Mouse (Mus musculus): ENCODE data around the gene Krtap5-1. TPM values are rescaled to one million over a fixed set of nuclear protein-coding genes. Genes with fewer than 3 reads are reported as not detected.
"Not testable (repeated sequence)": the region's sequence is repeated elsewhere in the genome, so short reads cannot be mapped to it uniquely, and the experiment has no call there.

Krtap5-1 gene
- not detected for total RNA-seq (2021)

GRCm38 (mm10) chr7:142297018-142297417, at the start of gene Krtap5-1:
TSS of gene Krtap5-1 (minus strand) at chr7:142297118.
- DNase-seq (ENCODE audit: low spot score in 2 of 2); intact Hi-C loops (cut with DNase I): not testable (repeated sequence)

- intact Hi-C loops (cut with DNase I) = no loop called here
- no peak for DNase-seq (ENCODE audit: low spot score in 2 of 2)
Observed at GRCm38 (mm10) chr7:142342247-142342640, 45.3 kb upstream of the Krtap5-1 start.

- intact Hi-C loops (cut with DNase I) = no loop called here
- no peak for DNase-seq (ENCODE audit: low spot score in 2 of 2)
Observed at GRCm38 (mm10) chr7:142341564-142342246, 44.8 kb upstream of the Krtap5-1 start.

- intact Hi-C loops (cut with DNase I) = no loop called here
- DNase-seq (ENCODE audit: low spot score in 2 of 2) = no peak
Observed at GRCm38 (mm10) chr7:142340269-142340970, 43.5 kb upstream of the Krtap5-1 start.

GRCm38 (mm10) chr7:142335151-142335550, 38.2 kb upstream of the Krtap5-1 start:
- DNase-seq (ENCODE audit: low spot score in 2 of 2) = no peak

GRCm38 (mm10) chr7:142334246-142334645, 37.3 kb upstream of the Krtap5-1 start:
- intact Hi-C loops (cut with DNase I) = loop anchor here (1.0 to 5.0 kb wide), 4 partner anchors 101 to 338 kb away; partner anchors contain the start of gene Tnnt3
- peak; percentile 72 to 81 for DNase-seq (ENCODE audit: low spot score in 2 of 2)

More at GRCm38 (mm10) chr7:142335151-142335550, 38.2 kb upstream of the Krtap5-1 start:
- intact Hi-C loops (cut with DNase I) = no loop called here

- intact Hi-C loops (cut with DNase I) = loop anchor here (5.0 kb wide), 2 partner anchors 165 to 340 kb away; partner anchors contain the start of gene Tnnt3
Observed at GRCm38 (mm10) chr7:142332741-142333140, 35.8 kb upstream of the Krtap5-1 start.

GRCm38 (mm10) chr7:142331281-142331680, 34.4 kb upstream of the Krtap5-1 start:
- intact Hi-C loops (cut with DNase I) = loop anchor here (5.0 kb wide), 2 partner anchors 166 to 341 kb away; partner anchors contain the start of gene Tnnt3
- no peak for DNase-seq (ENCODE audit: low spot score in 2 of 2)

More at GRCm38 (mm10) chr7:142332741-142333140, 35.8 kb upstream of the Krtap5-1 start:
- not testable (repeated sequence) for DNase-seq (ENCODE audit: low spot score in 2 of 2)

- DNase-seq (ENCODE audit: low spot score in 2 of 2) = no peak
- intact Hi-C loops (cut with DNase I) = loop anchor here (5.0 kb wide), 2 partner anchors 167 to 342 kb away; partner anchors contain the start of gene Tnnt3
Observed at GRCm38 (mm10) chr7:142330271-142330724, 33.4 kb upstream of the Krtap5-1 start.

GRCm38 (mm10) chr7:142328507-142328906, 31.6 kb upstream of the Krtap5-1 start:
- DNase-seq (ENCODE audit: low spot score in 2 of 2) = no peak
- intact Hi-C loops (cut with DNase I) = no loop called here

GRCm38 (mm10) chr7:142326714-142327445, 30.0 kb upstream of the Krtap5-1 start:
- intact Hi-C loops (cut with DNase I) = no loop called here
- DNase-seq (ENCODE audit: low spot score in 2 of 2) = no peak

GRCm38 (mm10) chr7:142323396-142324117, 26.6 kb upstream of the Krtap5-1 start:
- intact Hi-C loops (cut with DNase I) = no loop called here
- no peak for DNase-seq (ENCODE audit: low spot score in 2 of 2)

- intact Hi-C loops (cut with DNase I) = no loop called here
- DNase-seq (ENCODE audit: low spot score in 2 of 2) = no peak
Observed at GRCm38 (mm10) chr7:142322641-142323040, 25.7 kb upstream of the Krtap5-1 start.

- intact Hi-C loops (cut with DNase I); DNase-seq (ENCODE audit: low spot score in 2 of 2): not testable (repeated sequence)
Observed at GRCm38 (mm10) chr7:142321637-142322306, 24.9 kb upstream of the Krtap5-1 start.

GRCm38 (mm10) chr7:142320906-142321305, 24.0 kb upstream of the Krtap5-1 start:
- intact Hi-C loops (cut with DNase I) = no loop called here
- no peak for DNase-seq (ENCODE audit: low spot score in 2 of 2)

- no peak for DNase-seq (ENCODE audit: low spot score in 2 of 2)
- intact Hi-C loops (cut with DNase I) = loop anchor here (5.0 kb wide), 1 partner anchor 263 kb away; no protein-coding TSS in a partner anchor
Observed at GRCm38 (mm10) chr7:142319124-142319523, 22.2 kb upstream of the Krtap5-1 start.

GRCm38 (mm10) chr7:142317216-142317615, 20.3 kb upstream of the Krtap5-1 start:
- intact Hi-C loops (cut with DNase I) = loop anchor here (2.0 to 5.0 kb wide), 2 partner anchors 265 to 358 kb away; no protein-coding TSS in a partner anchor
- no peak for DNase-seq (ENCODE audit: low spot score in 2 of 2)

GRCm38 (mm10) chr7:142316558-142316957, 19.6 kb upstream of the Krtap5-1 start:
- peak in 1 of 2 experiments; percentile 26 for DNase-seq (ENCODE audit: low spot score in 2 of 2)

More at GRCm38 (mm10) chr7:142316558-142316957, 19.6 kb upstream of the Krtap5-1 start:
- intact Hi-C loops (cut with DNase I) = loop anchor here (2.0 to 5.0 kb wide), 2 partner anchors 266 to 358 kb away; no protein-coding TSS in a partner anchor
